Mouse (Mus musculus): ENCODE measurements around the gene Mbd6.

DNA sequence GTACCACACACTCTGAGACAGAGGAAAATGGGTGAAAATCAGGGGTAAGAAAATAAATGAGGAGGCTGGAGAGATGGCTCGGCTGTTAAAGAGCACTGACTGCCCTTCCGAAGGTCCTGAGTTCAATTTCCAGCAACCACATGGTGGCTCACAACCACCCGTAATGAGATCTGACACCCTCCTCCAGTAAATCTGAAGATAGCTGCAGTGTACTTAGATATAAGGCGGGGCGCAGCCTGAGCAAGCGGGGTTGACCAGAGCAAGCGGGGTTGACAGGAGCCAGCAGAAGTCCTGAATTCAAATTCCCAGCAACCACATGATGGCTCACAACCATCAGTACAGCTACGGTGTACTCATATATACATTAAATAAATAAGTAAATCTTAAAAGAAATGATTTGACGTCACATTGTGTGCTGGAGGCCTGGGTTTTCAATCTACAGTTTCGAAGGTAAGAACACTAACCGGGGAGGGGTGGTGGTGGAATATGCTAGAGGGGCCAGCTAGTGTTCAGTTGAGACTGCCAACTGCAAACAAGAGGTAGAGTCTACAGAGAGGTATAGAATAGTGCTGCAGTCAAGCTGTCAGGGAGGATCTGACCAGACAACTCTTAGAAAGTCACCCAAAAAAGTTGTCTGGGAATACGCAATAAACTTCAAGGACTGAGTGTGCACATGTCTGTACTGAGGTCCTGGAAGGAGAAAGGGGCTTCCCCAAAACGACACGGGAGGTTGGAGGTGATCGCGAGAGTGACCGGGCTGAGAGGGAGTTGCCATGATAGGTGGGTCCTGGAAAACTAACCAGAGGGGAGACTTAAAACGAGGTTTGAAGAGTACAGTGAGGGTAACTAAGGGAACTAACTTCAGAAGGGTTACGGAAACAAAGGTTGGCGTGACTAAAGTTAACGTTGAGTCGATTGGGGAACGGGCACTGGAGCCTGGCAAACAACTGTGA, 22.0 kb upstream of the Mbd6 start:
- TF ChIP-seq POLR2A (IDR thresholded peaks at IDR 0.05; ENCODE audit: borderline replicate concordance, insufficient read depth, low read length) (no peak), CTCF (IDR thresholded peaks at IDR 0.05; ENCODE audit: borderline replicate concordance, insufficient read depth, low read depth, low read length) (no peak)
